Mouse (Mus musculus) intestine, postnatal 0 days (tissue): ENCODE data around the gene Spef1. TPM values are rescaled to one million over a fixed set of nuclear protein-coding genes. Genes with fewer than 3 reads are reported as not detected.

ENCODE experiments used
- ATAC-seq: fragments of 200-750 bp; cut with Nextera tagmentation; 2 replicates; pipeline ENCODE4 v1.8.0; 2017; ENCODE audit warnings: mild to moderate bottlenecking, moderate TSS enrichment, moderate library complexity
- H3K27ac ChIP-seq: fragments of 300-500 bp; sonication (generic); 2 replicates; pipeline ENCODE4 v1.5.1; 2014; ENCODE audit warnings: mild to moderate bottlenecking, low read depth, low read length, moderate library complexity
- H3K27me3 ChIP-seq: fragments of 300-500 bp; sonication (generic); replicated peaks from 2 replicates; pipeline ENCODE4 v1.6.1; 2014; ENCODE audit warnings: low read length, mixed read lengths; ENCODE audit not compliant: control insufficient read depth, insufficient read depth
- H3K36me3 ChIP-seq: fragments of 300-500 bp; sonication (generic); 2 replicates; pipeline ENCODE4 v1.6.1; 2014; ENCODE audit warnings: mild to moderate bottlenecking, moderate library complexity; ENCODE audit not compliant: control insufficient read depth, insufficient read depth
- H3K4me1 ChIP-seq: fragments of 300-500 bp; sonication (generic); replicated peaks from 2 replicates; pipeline ENCODE4 v1.6.1; 2014; ENCODE audit warnings: antibody characterized with exemption, low read length, mixed read lengths; ENCODE audit not compliant: control insufficient read depth, insufficient read depth
- H3K4me2 ChIP-seq: fragments of 300-500 bp; sonication (generic); replicated peaks from 2 replicates; pipeline ENCODE4 v1.6.1; 2014; ENCODE audit warnings: low read depth, mild to moderate bottlenecking, moderate library complexity
- H3K4me3 ChIP-seq: fragments of 300-500 bp; sonication (generic); 2 replicates; pipeline ENCODE4 v1.5.1; 2014; ENCODE audit warnings: low read depth, low read length
- H3K9ac ChIP-seq: fragments of 300-500 bp; sonication (generic); 2 replicates; pipeline ENCODE4 v1.6.1; 2014; ENCODE audit warnings: mild to moderate bottlenecking, low read depth, low read length
- H3K9me3 ChIP-seq: fragments of 300-500 bp; sonication (generic); 2 replicates; pipeline ENCODE4 v1.6.1; 2016; ENCODE audit warnings: mixed run types; ENCODE audit not compliant: control insufficient read depth
- CTCF ChIP-seq: sonication (generic); IDR thresholded peaks from 2 replicates; pipeline ENCODE4 v1.5.1; 2016; ENCODE audit warnings: low read depth, mild to moderate bottlenecking, control low read depth, antibody characterized with exemption, moderate library complexity
- WGBS: fragments of 180-500 bp; shearing (Covaris S2); extraction: QIAGEN DNeasy Blood & Tissue Kit; methylation state at CpG from one replicate; pipeline ENCODE4 v1.1.7; 2014; 5-methylcytosine and 5-hydroxymethylcytosine counted together
- polyA plus RNA-seq: library from polyadenylated mRNA; unstranded; fragments of >200 nt; fragmentation: Nextera tagmentation; extraction: Ambion mirVana; gene quantifications from 2 replicates; pipeline ENCODE4 v1.2.1, GENCODE M21; 2015

The Spef1 gene
- polyA plus RNA-seq, 1 experiment from 2014 or later: 2.0 TPM

- Histone ChIP-seq H3K4me3 (no peak overlapping the region), H3K27me3 (no peaks in the 10 kb centered on the region), H3K36me3 (no peaks in the 10 kb centered on the region; the same call in 1 of the 2 replicates), H3K4me2 (no peak overlapping the region), H3K9ac (no peak overlapping the region), H3K4me1 (no peaks in the 10 kb centered on the region), H3K27ac (no peak overlapping the region), H3K9me3 (no peaks in the 10 kb centered on the region)
- ATAC-seq: no peak
- no peak for TF ChIP-seq CTCF
- WGBS: 86% methylated on average over 4 of the region's 4 CpGs
Measured at GRCm38 (mm10) chr2:131138296-131138695, 48.8 kb downstream of the Spef1 start.

DNA sequence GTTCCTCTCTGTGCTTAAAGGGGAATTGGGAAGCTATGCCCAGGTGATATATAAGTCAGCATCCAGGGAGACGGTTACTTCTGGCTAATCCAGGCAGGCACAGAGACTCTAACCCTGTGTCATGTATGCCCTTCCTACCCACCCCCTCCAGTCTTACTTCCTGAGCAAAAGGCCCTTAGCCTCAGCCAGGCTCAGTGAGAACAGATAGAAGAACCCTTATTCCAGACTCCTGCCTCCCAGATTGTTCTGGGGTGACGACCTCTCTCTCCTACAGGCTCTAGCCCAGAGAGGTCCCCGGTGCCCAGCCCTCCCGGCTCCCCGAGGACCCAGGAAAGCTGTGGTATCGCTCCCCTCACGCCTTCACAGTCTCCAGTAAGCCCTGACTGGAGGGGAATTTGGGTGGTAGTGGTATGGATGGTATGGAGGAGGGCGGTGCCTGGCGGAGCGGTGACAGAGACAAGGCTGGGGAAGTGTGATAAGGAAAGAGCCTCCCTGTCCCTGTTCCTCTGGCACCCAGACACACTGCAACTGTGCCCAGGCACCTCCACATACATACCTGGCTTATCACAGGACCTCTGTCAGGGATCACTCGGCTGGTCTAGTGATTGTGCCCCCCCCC is 51.5 kb downstream of the Spef1 start:
- no peak for ATAC-seq
- TF ChIP-seq CTCF: no peak
- no peaks in the 10 kb centered on the region; the same call in 1 of the 2 replicates for H3K36me3 ChIP-seq
- WGBS: 58% methylated on average over 11 of the region's 11 CpGs
- H3K27me3 ChIP-seq: no peaks in the 10 kb centered on the region
- H3K4me2 ChIP-seq: no peak overlapping the region
- no peaks in the 10 kb centered on the region for H3K4me1 ChIP-seq
- H3K27ac ChIP-seq: no peak overlapping the region
- H3K4me3 ChIP-seq: no peak overlapping the region
- H3K9ac ChIP-seq: no peak overlapping the region
- H3K9me3 ChIP-seq: no peaks in the 10 kb centered on the region

GRCm38 (mm10) chr2:131134826-131135400 is 52.2 kb downstream of the Spef1 start:
- H3K27me3 ChIP-seq: no peaks in the 10 kb centered on the region
- WGBS: 81% methylated on average over 8 of the region's 8 CpGs
- H3K9ac ChIP-seq: no peak overlapping the region
- no peak overlapping the region for H3K4me2 ChIP-seq
- TF ChIP-seq CTCF: no peak
- no peaks in the 10 kb centered on the region for H3K9me3 ChIP-seq
- no peak for ATAC-seq
- peak overlapping the region; percentile 35; the same call in 1 of the 2 replicates for H3K27ac ChIP-seq
- no peaks in the 10 kb centered on the region; the same call in 1 of the 2 replicates for H3K36me3 ChIP-seq
- no peak overlapping the region for H3K4me3 ChIP-seq
- H3K4me1 ChIP-seq: no peaks in the 10 kb centered on the region

- no peak for TF ChIP-seq CTCF
- H3K27ac ChIP-seq: no peak overlapping the region
- no peak for ATAC-seq
Measured at GRCm38 (mm10) chr2:131134381-131134780, 52.7 kb downstream of the Spef1 start.

DNA sequence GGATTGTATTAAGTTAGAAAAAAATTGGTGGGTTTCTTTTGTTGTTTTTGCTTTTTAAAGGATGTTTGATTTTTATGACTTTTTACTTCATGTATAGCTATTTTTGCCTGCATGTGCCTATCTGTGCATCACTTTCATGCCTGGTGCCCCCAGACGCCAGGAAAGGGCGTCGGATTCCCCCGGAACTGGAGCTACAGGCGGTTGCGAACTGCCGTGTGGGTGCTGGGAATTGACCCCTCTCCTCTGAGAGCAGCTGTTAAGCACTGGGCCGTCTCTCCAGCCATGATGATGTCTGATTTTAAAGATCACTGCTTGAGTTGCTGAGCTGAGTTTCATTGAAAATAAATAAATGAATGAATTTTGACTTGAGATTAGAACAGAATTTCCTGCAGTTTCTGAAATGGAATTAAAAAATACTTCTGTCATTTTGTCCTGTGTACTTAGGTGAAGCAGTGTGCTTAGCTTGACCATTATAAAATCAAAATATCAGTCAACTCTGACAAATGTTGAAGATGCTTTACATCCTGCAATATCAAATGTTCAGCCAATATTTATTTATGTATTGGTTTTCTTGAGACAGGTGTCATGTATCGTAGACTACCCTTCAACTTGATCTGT is 54.0 kb downstream of the Spef1 start, which contains the start of gene Gm11037:
Gm11037 (plus strand) TSS at position 568 of the 618 bp plus-strand sequence.
- Histone ChIP-seq H3K27me3 (no peaks in the 10 kb centered on the region), H3K9me3 (no peaks in the 10 kb centered on the region), H3K4me3 (no peak within 1 kb of the TSS), H3K4me2 (no peak within 1 kb of the TSS), H3K9ac (no peak within 1 kb of the TSS), H3K27ac (no peak within 1 kb of the TSS), H3K36me3 (no peaks in the 10 kb centered on the region), H3K4me1 (0 out of 2 replicates have a peak, but pooled peaks cover 3% of the 10 kb centered on the region)
- no peak for ATAC-seq
- no peak for TF ChIP-seq CTCF
- 82% methylated on average over 9 of the region's 9 CpGs for WGBS

More at GRCm38 (mm10) chr2:131134381-131134780, 52.7 kb downstream of the Spef1 start:
- no peak overlapping the region for H3K9ac ChIP-seq
- 50% methylated on average over 1 of the region's 1 CpGs for WGBS
- no peak overlapping the region for H3K4me3 ChIP-seq
- no peaks in the 10 kb centered on the region for H3K9me3 ChIP-seq
- H3K4me2 ChIP-seq: no peak overlapping the region
- no peaks in the 10 kb centered on the region; the same call in 1 of the 2 replicates for H3K36me3 ChIP-seq
- H3K4me1 ChIP-seq: no peaks in the 10 kb centered on the region
- no peaks in the 10 kb centered on the region for H3K27me3 ChIP-seq

DNA sequence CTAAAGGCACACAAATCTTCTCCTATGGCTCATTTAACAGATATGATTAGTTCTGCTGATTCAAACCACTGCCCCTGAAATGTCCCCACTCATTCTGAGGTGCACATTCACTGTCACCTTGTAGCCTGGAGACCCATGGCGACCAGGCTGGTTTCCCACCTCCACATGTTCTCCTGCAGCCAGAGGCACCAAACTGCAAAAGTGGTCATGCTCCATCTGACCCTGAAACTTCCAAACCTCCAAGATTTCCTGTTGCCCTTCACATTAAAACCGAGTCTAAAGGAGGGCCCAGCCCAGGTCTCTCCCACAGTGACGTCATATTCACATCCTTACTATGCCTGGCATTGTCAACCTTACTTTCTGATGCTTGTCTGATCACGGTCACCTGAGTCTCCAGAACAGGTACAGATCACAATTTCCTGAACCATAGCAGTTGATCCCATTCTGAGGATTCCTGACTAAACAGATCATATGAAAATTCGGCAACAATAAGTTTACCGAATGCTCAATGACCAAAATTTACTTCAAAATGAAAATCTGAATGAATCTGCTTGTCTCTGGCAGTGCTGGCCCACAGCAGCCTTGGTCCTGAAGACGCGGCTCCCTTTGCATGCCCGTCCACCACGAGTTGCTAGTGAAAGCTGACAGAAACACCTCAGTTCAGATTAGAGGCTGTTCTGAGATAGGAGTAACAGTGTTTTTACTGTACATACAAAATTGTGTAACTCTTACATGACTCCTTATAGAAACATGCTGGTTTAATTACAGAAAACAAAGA is 54.8 kb downstream of the Spef1 start:
- Histone ChIP-seq H3K27ac (no peak overlapping the region), H3K4me3 (no peak overlapping the region), H3K36me3 (no peaks in the 10 kb centered on the region), H3K4me1 (peaks cover 6% of the 10 kb centered on the region; the same call in 1 of the 2 replicates), H3K9me3 (no peaks in the 10 kb centered on the region), H3K4me2 (no peak overlapping the region), H3K27me3 (no peaks in the 10 kb centered on the region), H3K9ac (no peak overlapping the region)
- 81% methylated on average over 10 of the region's 10 CpGs for WGBS
- no peak for ATAC-seq
- no peak for TF ChIP-seq CTCF
